Mouse (Mus musculus) embryonic fibroblast, embryonic 13.5 days (primary cell): ENCODE measurements around the gene Runx1.

Experiments used
- CTCF ChIP-seq: IDR thresholded peaks from 2 replicates; pipeline ENCODE4 v1.5.1; 2011; ENCODE audit warnings: mild to moderate bottlenecking, control low read depth, low read length, moderate library complexity, borderline replicate concordance; ENCODE audit not compliant: insufficient read depth
- POLR2A ChIP-seq: IDR thresholded peaks from 2 replicates; pipeline ENCODE4 v1.6.1; 2011; ENCODE audit warnings: low read depth, mild to moderate bottlenecking, control low read depth, low read length, moderate library complexity

DNA sequence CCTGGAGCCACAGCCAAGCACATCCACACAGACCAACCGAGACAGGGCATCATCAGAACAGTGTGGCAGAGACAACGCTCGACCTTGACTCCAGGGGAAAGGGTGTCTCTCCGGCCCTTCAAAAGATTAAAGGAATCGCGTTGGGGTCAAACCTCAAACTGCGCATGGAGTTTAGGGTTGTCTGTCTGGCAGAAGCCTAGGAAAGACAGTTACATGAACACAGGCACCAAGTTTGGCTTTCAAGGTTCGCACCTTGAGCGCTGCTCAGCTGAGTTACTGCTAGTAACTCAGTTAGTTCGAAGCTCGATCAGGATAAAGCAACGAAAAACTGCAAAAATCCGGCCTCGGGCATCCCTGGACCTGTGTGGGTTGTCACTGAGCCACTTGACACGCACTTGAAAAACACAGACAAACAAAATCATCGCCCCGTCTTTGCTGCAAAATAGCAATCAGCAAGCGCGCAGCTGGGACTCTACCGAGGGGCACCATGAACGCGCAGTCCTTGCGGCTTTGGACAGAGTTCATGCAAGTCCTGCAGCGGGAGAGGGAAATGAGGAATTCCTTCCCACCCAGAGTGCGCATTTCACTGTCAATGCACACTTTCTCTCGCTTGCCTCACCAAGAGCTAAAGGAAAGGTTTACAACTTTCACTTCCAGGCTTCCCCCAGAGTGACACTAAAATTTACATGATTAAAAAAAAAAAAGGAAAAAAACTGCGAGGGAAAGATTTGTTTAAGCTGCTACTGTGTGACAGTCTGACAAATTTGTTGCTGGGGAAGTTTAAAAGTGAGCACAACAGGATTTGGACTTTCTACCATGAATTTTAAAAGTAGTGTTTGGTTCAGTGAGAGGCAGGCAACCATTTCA, 126.2 kb downstream of the Runx1 start:
- TF ChIP-seq POLR2A (peak; percentile 27; the same call in 1 of the 2 replicates), CTCF (no peak)
